Mouse (Mus musculus) heart, adult 2 months (tissue): ENCODE data around the gene Dab1. TPM values are rescaled to one million over a fixed set of nuclear protein-coding genes. Genes with fewer than 3 reads are reported as not detected.

ENCODE experiments used
- DNase-seq, 2 experiments: peaks; one replicate each; pipeline ENCODE4 v3.0.0; 2021
- H3K27ac ChIP-seq: fragments of 200-600 bp; 2 replicates; pipeline ENCODE4 v1.8.1; 2022
- H3K27me3 ChIP-seq: fragments of 200-500 bp; 2 replicates; pipeline ENCODE4 v1.6.1; 2012; ENCODE audit warnings: mild to moderate bottlenecking, low read length, inconsistent platforms, mixed read lengths; ENCODE audit not compliant: control insufficient read depth, insufficient read depth
- H3K36me3 ChIP-seq: fragments of 200-500 bp; 2 replicates; pipeline ENCODE4 v1.6.1; 2012; ENCODE audit warnings: low read length, inconsistent platforms; ENCODE audit not compliant: control insufficient read depth, insufficient read depth
- H3K4me1 ChIP-seq: fragments of 200-500 bp; 2 replicates; pipeline ENCODE4 v1.6.1; 2011; ENCODE audit warnings: low read length; ENCODE audit not compliant: control insufficient read depth, insufficient read depth
- H3K4me3 ChIP-seq: fragments of 200-600 bp; 2 replicates; pipeline ENCODE4 v1.8.1; 2022
- H3K79me2 ChIP-seq: fragments of 200-500 bp; replicated peaks from 2 replicates; pipeline ENCODE4 v1.6.1; 2012; ENCODE audit warnings: mild to moderate bottlenecking, inconsistent platforms, low read length, moderate library complexity, mixed read lengths; ENCODE audit not compliant: control insufficient read depth, insufficient read depth
- H3K9ac ChIP-seq: fragments of 200-500 bp; 2 replicates; pipeline ENCODE4 v1.6.1; 2012; ENCODE audit warnings: low read depth, mild to moderate bottlenecking, control low read depth, inconsistent platforms, low read length, mixed read lengths
- CTCF ChIP-seq: fragments of 200-600 bp; IDR thresholded peaks from 2 replicates; pipeline ENCODE4 v1.8.1; 2022; ENCODE audit warnings: antibody characterized with exemption, mild to moderate bottlenecking, moderate library complexity
- EP300 ChIP-seq: fragments of 200-500 bp; IDR thresholded peaks from 2 replicates; pipeline ENCODE4 v1.6.1; 2011; ENCODE audit warnings: low read depth, low read length, control low read depth; ENCODE audit not compliant: insufficient read depth
- POLR2A ChIP-seq: fragments of 200-500 bp; IDR thresholded peaks from 2 replicates; pipeline ENCODE4 v1.6.1; 2011; ENCODE audit warnings: mild to moderate bottlenecking, low read depth, low read length, control low read depth; ENCODE audit not compliant: insufficient read depth
- WGBS: fragments of 180-500 bp; shearing (Covaris S2); methylation state at CpG from one replicate; pipeline ENCODE4 v1.1.7; 2018; 5-methylcytosine and 5-hydroxymethylcytosine counted together
- intact Hi-C: fragments of 180-260 bp; cut with DNase I; formaldehyde crosslinking; loops from one replicate; pipeline ENCODE4 v1.15.1; 2025
- polyA plus RNA-seq: library from polyadenylated mRNA; depleted of rRNA; stranded (reverse); fragments of >200 nt; gene quantifications from 2 replicates; pipeline ENCODE4 v1.2.3, GENCODE M21; 2012
- total RNA-seq, 2 experiments: library from RNA; stranded (reverse); gene quantifications; 2 replicates each; pipeline ENCODE4 v1.2.3; 2021

Dab1 gene
- total and polyA plus RNA-seq, 3 experiments = 0.21 TPM; not detected in 2

GRCm38 (mm10) chr4:103704477-103704876 is 85.3 kb downstream of the Dab1 start:
- H3K9ac ChIP-seq = no peak overlapping the region
- no peak overlapping the region for H3K4me3 ChIP-seq
- H3K4me1 ChIP-seq = no peaks in the 10 kb centered on the region
- H3K27me3 ChIP-seq = no peaks in the 10 kb centered on the region
- H3K36me3 ChIP-seq = no peaks in the 10 kb centered on the region
- no peak for DNase-seq
- H3K27ac ChIP-seq = no peak overlapping the region
- TF ChIP-seq EP300 (no peak), CTCF (no peak), POLR2A (no peak)
- 45% methylated on average over 2 of the region's 2 CpGs for WGBS
- H3K79me2 ChIP-seq = no peaks in the 10 kb centered on the region
- intact Hi-C loops = no loop called here

GRCm38 (mm10) chr4:103706501-103706900 is 87.3 kb downstream of the Dab1 start:
- Histone ChIP-seq H3K4me1 (no peaks in the 10 kb centered on the region), H3K27me3 (no peaks in the 10 kb centered on the region), H3K27ac (no peak overlapping the region), H3K4me3 (no peak overlapping the region), H3K9ac (no peak overlapping the region), H3K36me3 (no peaks in the 10 kb centered on the region), H3K79me2 (no peaks in the 10 kb centered on the region)
- TF ChIP-seq CTCF (no peak), POLR2A (no peak), EP300 (no peak)
- intact Hi-C loops = no loop called here
- DNase-seq = no peak
- WGBS = 54% methylated on average over 4 of the region's 4 CpGs

- DNase-seq = no peak
- Histone ChIP-seq H3K36me3 (no peaks in the 10 kb centered on the region), H3K79me2 (no peaks in the 10 kb centered on the region), H3K4me3 (no peak overlapping the region), H3K27me3 (no peaks in the 10 kb centered on the region), H3K4me1 (no peaks in the 10 kb centered on the region), H3K9ac (no peak overlapping the region), H3K27ac (no peak overlapping the region)
- intact Hi-C loops = no loop called here
- 50% methylated on average over 1 of the region's 1 CpGs for WGBS
- no peak for TF ChIP-seq CTCF
- TF ChIP-seq EP300 = no peak
- TF ChIP-seq POLR2A = no peak
These were observed 88.0 kb downstream of the Dab1 start for GRCm38 (mm10) chr4:103707140-103707539.

- H3K9ac ChIP-seq = no peak overlapping the region
- TF ChIP-seq POLR2A = no peak
- intact Hi-C loops = no loop called here
- H3K4me1 ChIP-seq = no peaks in the 10 kb centered on the region
- H3K79me2 ChIP-seq = no peaks in the 10 kb centered on the region
- no peak overlapping the region for H3K4me3 ChIP-seq
- H3K27ac ChIP-seq = no peak overlapping the region
- no peaks in the 10 kb centered on the region for H3K27me3 ChIP-seq
- no peaks in the 10 kb centered on the region for H3K36me3 ChIP-seq
- no peak for DNase-seq
- WGBS = 75% methylated on average over 6 of the region's 6 CpGs
These were observed 92.2 kb downstream of the Dab1 start for GRCm38 (mm10) chr4:103711353-103711752.

GRCm38 (mm10) chr4:103713921-103714320 is 94.8 kb downstream of the Dab1 start:
- Histone ChIP-seq H3K79me2 (no peaks in the 10 kb centered on the region), H3K27me3 (no peaks in the 10 kb centered on the region), H3K4me1 (no peaks in the 10 kb centered on the region), H3K9ac (no peak overlapping the region), H3K27ac (no peak overlapping the region), H3K4me3 (no peak overlapping the region), H3K36me3 (no peaks in the 10 kb centered on the region)
- intact Hi-C loops = no loop called here
- TF ChIP-seq CTCF (no peak), EP300 (no peak), POLR2A (no peak)
- 70% methylated on average over 4 of the region's 4 CpGs for WGBS
- DNase-seq = no peak

GRCm38 (mm10) chr4:103714991-103715390 is 95.8 kb downstream of the Dab1 start:
- H3K27ac ChIP-seq = no peak overlapping the region
- TF ChIP-seq EP300 (no peak), CTCF (no peak), POLR2A (no peak)
- intact Hi-C loops = no loop called here
- 46% methylated on average over 7 of the region's 7 CpGs for WGBS
- H3K36me3 ChIP-seq = no peaks in the 10 kb centered on the region
- H3K27me3 ChIP-seq = no peaks in the 10 kb centered on the region
- no peak for DNase-seq
- H3K4me1 ChIP-seq = no peaks in the 10 kb centered on the region
- no peak overlapping the region for H3K9ac ChIP-seq
- no peak overlapping the region for H3K4me3 ChIP-seq
- H3K79me2 ChIP-seq = no peaks in the 10 kb centered on the region
